Mouse (Mus musculus): ENCODE results near the gene Adarb1.

DNA sequence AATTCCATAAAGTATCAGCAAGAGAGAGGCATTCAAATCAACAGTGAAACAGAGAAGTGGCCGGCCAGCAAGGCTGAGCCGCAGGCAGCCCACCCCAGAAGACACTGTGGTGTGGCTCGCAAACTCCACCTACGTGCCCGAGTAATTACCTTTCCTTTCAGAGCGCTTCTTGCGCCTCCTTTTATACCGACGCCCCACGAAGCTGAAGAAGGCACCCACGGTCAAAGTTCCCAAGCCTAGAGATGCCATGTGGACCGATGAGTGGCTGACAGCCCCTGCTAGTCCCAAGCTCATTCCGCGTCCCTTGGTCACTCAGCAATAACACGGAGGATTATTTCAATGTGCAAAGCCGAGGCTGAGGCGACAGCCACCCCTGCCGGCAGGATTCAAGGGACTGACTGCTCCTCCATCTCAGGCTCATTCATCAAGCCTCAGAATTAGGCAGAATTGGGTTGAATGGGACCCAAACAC, 78.2 kb downstream of the Adarb1 start:
- TF ChIP-seq CTCF (IDR thresholded peaks at IDR 0.05; ENCODE audit: low read depth): peak; percentile 72
- TF ChIP-seq EP300 (optimal IDR thresholded peaks at IDR 0.05): no peak

All from stomach, postnatal 0 days (tissue).